Mouse (Mus musculus): Measurements from ENCODE around the gene Myh11. TPM values are rescaled to one million over a fixed set of nuclear protein-coding genes. Genes with fewer than 3 reads are reported as not detected.

Myh11 gene
- polyA plus RNA-seq, 1 experiment from 2014 or later: 0.36 TPM

GRCm38 (mm10) chr16:14303676-14304075 lies 12.5 kb upstream of the Myh11 start:
- ATAC-seq (no peak), DNase-seq (no peak)
- no peak overlapping the region for H3K9ac ChIP-seq (replicated peaks)
- WGBS (ENCODE audit: insufficient replicate concordance): 78% methylated on average over 7 of the region's 7 CpGs
- H3K9me3 ChIP-seq (ENCODE audit: low read length): no peaks in the 10 kb centered on the region
- H3K27me3 ChIP-seq (ENCODE audit: insufficient read depth, low read length): no peaks in the 10 kb centered on the region
- H3K4me3 ChIP-seq (ENCODE audit: low read depth, low read length): no peak overlapping the region
- TF ChIP-seq CTCF (IDR thresholded peaks at IDR 0.05; ENCODE audit: low read depth): no peak
- no peak for TF ChIP-seq EP300 (IDR thresholded peaks at IDR 0.05; ENCODE audit: low read depth)
- H3K27ac ChIP-seq (ENCODE audit: low read depth): no peak overlapping the region
- H3K36me3 ChIP-seq (replicated peaks; ENCODE audit: insufficient read depth, low read length): peaks cover 50% of the 10 kb centered on the region
- H3K4me2 ChIP-seq (ENCODE audit: low read depth, low read length): no peak overlapping the region
- no peaks in the 10 kb centered on the region; the same call in 1 of the 2 replicates for H3K4me1 ChIP-seq (ENCODE audit: insufficient read depth)

GRCm38 (mm10) chr16:14303148-14303547 lies 12.0 kb upstream of the Myh11 start:
- no peak overlapping the region for H3K4me3 ChIP-seq (ENCODE audit: low read depth, low read length)
- no peak overlapping the region for H3K9ac ChIP-seq (replicated peaks)
- TF ChIP-seq EP300 (IDR thresholded peaks at IDR 0.05; ENCODE audit: low read depth) (no peak), CTCF (IDR thresholded peaks at IDR 0.05; ENCODE audit: low read depth) (no peak)
- ATAC-seq (no peak), DNase-seq (no peak)
- H3K36me3 ChIP-seq (replicated peaks; ENCODE audit: insufficient read depth, low read length): peaks cover 54% of the 10 kb centered on the region
- no peaks in the 10 kb centered on the region for H3K27me3 ChIP-seq (ENCODE audit: insufficient read depth, low read length)
- H3K9me3 ChIP-seq (ENCODE audit: low read length): no peaks in the 10 kb centered on the region
- no peak overlapping the region for H3K4me2 ChIP-seq (ENCODE audit: low read depth, low read length)
- WGBS (ENCODE audit: insufficient replicate concordance): 81% methylated on average over 2 of the region's 2 CpGs
- no peaks in the 10 kb centered on the region; the same call in 1 of the 2 replicates for H3K4me1 ChIP-seq (ENCODE audit: insufficient read depth)
- no peak overlapping the region for H3K27ac ChIP-seq (ENCODE audit: low read depth)

- WGBS (ENCODE audit: insufficient replicate concordance): 86% methylated on average over 4 of the region's 4 CpGs
- ATAC-seq (no peak), DNase-seq (no peak)
- H3K36me3 ChIP-seq (replicated peaks; ENCODE audit: insufficient read depth, low read length): peaks cover 28% of the 10 kb centered on the region
- H3K4me3 ChIP-seq (ENCODE audit: low read depth, low read length): no peak overlapping the region
- H3K9ac ChIP-seq (replicated peaks): no peak overlapping the region
- no peak overlapping the region for H3K4me2 ChIP-seq (ENCODE audit: low read depth, low read length)
- no peaks in the 10 kb centered on the region for H3K27me3 ChIP-seq (ENCODE audit: insufficient read depth, low read length)
- H3K4me1 ChIP-seq (ENCODE audit: insufficient read depth): no peaks in the 10 kb centered on the region
- no peaks in the 10 kb centered on the region for H3K9me3 ChIP-seq (ENCODE audit: low read length)
- no peak for TF ChIP-seq EP300 (IDR thresholded peaks at IDR 0.05; ENCODE audit: low read depth)
- TF ChIP-seq CTCF (IDR thresholded peaks at IDR 0.05; ENCODE audit: low read depth): no peak
- no peak overlapping the region for H3K27ac ChIP-seq (ENCODE audit: low read depth)
Observed at GRCm38 (mm10) chr16:14298461-14298860, 7.3 kb upstream of the Myh11 start.

GRCm38 (mm10) chr16:14297746-14298145 lies 6.6 kb upstream of the Myh11 start:
- Histone ChIP-seq H3K9me3 (ENCODE audit: low read length) (no peaks in the 10 kb centered on the region), H3K9ac (replicated peaks) (no peak overlapping the region), H3K27ac (ENCODE audit: low read depth) (no peak overlapping the region), H3K27me3 (ENCODE audit: insufficient read depth, low read length) (peaks cover 3% of the 10 kb centered on the region; the same call in 1 of the 2 replicates), H3K36me3 (replicated peaks; ENCODE audit: insufficient read depth, low read length) (peaks cover 22% of the 10 kb centered on the region), H3K4me1 (ENCODE audit: insufficient read depth) (no peaks in the 10 kb centered on the region), H3K4me3 (ENCODE audit: low read depth, low read length) (no peak overlapping the region), H3K4me2 (ENCODE audit: low read depth, low read length) (no peak overlapping the region)
- TF ChIP-seq EP300 (IDR thresholded peaks at IDR 0.05; ENCODE audit: low read depth) (no peak), CTCF (IDR thresholded peaks at IDR 0.05; ENCODE audit: low read depth) (no peak)
- whole genome bisulfite sequencing (ENCODE audit: insufficient replicate concordance): 91% methylated on average over 4 of the region's 4 CpGs
- DNase-seq: no peak
- ATAC-seq: no peak

- Histone ChIP-seq H3K9ac (replicated peaks) (no peak overlapping the region), H3K4me1 (ENCODE audit: insufficient read depth) (no peaks in the 10 kb centered on the region), H3K9me3 (ENCODE audit: low read length) (no peaks in the 10 kb centered on the region), H3K36me3 (replicated peaks; ENCODE audit: insufficient read depth, low read length) (peaks cover 22% of the 10 kb centered on the region), H3K4me3 (ENCODE audit: low read depth, low read length) (no peak overlapping the region), H3K4me2 (ENCODE audit: low read depth, low read length) (no peak overlapping the region), H3K27me3 (ENCODE audit: insufficient read depth, low read length) (peaks cover 9% of the 10 kb centered on the region), H3K27ac (ENCODE audit: low read depth) (no peak overlapping the region)
- 83% methylated on average over 3 of the region's 3 CpGs for WGBS (ENCODE audit: insufficient replicate concordance)
- no peak for TF ChIP-seq EP300 (IDR thresholded peaks at IDR 0.05; ENCODE audit: low read depth)
- no peak for TF ChIP-seq CTCF (IDR thresholded peaks at IDR 0.05; ENCODE audit: low read depth)
- DNase-seq (no peak), ATAC-seq (no peak)
Observed at GRCm38 (mm10) chr16:14297137-14297536, 6.0 kb upstream of the Myh11 start.

- Histone ChIP-seq H3K9ac (replicated peaks) (no peak overlapping the region), H3K4me3 (ENCODE audit: low read depth, low read length) (no peak overlapping the region), H3K36me3 (replicated peaks; ENCODE audit: insufficient read depth, low read length) (peaks cover 22% of the 10 kb centered on the region), H3K27me3 (ENCODE audit: insufficient read depth, low read length) (peaks cover 12% of the 10 kb centered on the region), H3K4me2 (ENCODE audit: low read depth, low read length) (no peak overlapping the region), H3K4me1 (ENCODE audit: insufficient read depth) (peaks cover under 1% of the 10 kb centered on the region; the same call in 1 of the 2 replicates), H3K9me3 (ENCODE audit: low read length) (no peaks in the 10 kb centered on the region), H3K27ac (ENCODE audit: low read depth) (no peak overlapping the region)
- ATAC-seq (no peak), DNase-seq (no peak)
- 76% methylated on average over 2 of the region's 2 CpGs for WGBS (ENCODE audit: insufficient replicate concordance)
- TF ChIP-seq CTCF (IDR thresholded peaks at IDR 0.05; ENCODE audit: low read depth) (no peak), EP300 (IDR thresholded peaks at IDR 0.05; ENCODE audit: low read depth) (no peak)
Observed at GRCm38 (mm10) chr16:14296544-14297124, 5.5 kb upstream of the Myh11 start.

All from liver, postnatal 0 days (tissue).